In genomic region chr4:47146561-47146960, GRCm38 (mm10) we compare ENCODE assay signal across 25 mouse cellular contexts.
"Had no signal": no experiment of that assay in that cellular context is flagged by ENCODE, and none has a peak within 500 bp of the region (broad histone marks: within the 10 kb centered on the region; RNA-seq: fewer than 3 reads in every experiment).

No protein-coding gene starts in this region.

- H3K9me3 ChIP-seq: heart, embryonic 12.5 days; hindbrain, embryonic 10.5 days; hindbrain, embryonic 12.5 days; intestine, embryonic 15.5 days; limb, embryonic 13.5 days; limb, embryonic 15.5 days had no signal

- H3K4me2 ChIP-seq: heart, embryonic 12.5 days; hindbrain, embryonic 12.5 days; hindbrain, embryonic 14.5 days; intestine, embryonic 15.5 days; limb, embryonic 13.5 days; limb, embryonic 15.5 days had no signal

- H3K4me1 ChIP-seq: intestine, embryonic 15.5 days had no signal

- H3K9ac ChIP-seq: heart, embryonic 12.5 days; hindbrain, embryonic 12.5 days; hindbrain, embryonic 14.5 days; intestine, embryonic 15.5 days; limb, embryonic 13.5 days; limb, embryonic 15.5 days had no signal

- DNase-seq: gastrocnemius, adult 2 months; gastrocnemius, postnatal 10 days; gastrocnemius, postnatal 25 days; heart, adult 2 months; heart, postnatal 10 days; heart, postnatal 4 days; kidney, adult 18-20 months; kidney, adult 8-10 months; kidney, postnatal 10 days; kidney, postnatal 25 days; kidney, postnatal 4 days; layer of hippocampus, adult 9-11 months; layer of hippocampus, postnatal 36 days; left cerebral cortex, postnatal 4 days had no signal

- ATAC-seq: hindbrain, embryonic 16.5 days; inflammation-experienced regulatory T-cells, adult 6 months; intestine, embryonic 15.5 days; intestine, postnatal 0 days had no signal

- H3K27ac ChIP-seq: gastrocnemius, adult 2 months; heart, adult 2 months; hindbrain, embryonic 10.5 days; hindbrain, embryonic 12.5 days; hindbrain, embryonic 14.5 days; intestine, embryonic 15.5 days; layer of hippocampus, adult 2 months; limb, embryonic 13.5 days; limb, embryonic 15.5 days had no signal

- H3K36me3 ChIP-seq: heart, embryonic 12.5 days; hindbrain, embryonic 10.5 days; hindbrain, embryonic 12.5 days; intestine, embryonic 15.5 days; limb, embryonic 13.5 days; limb, embryonic 15.5 days had no signal

- H3K27me3 ChIP-seq: heart, embryonic 12.5 days; hindbrain, embryonic 12.5 days; intestine, embryonic 15.5 days; limb, embryonic 13.5 days; limb, embryonic 15.5 days had no signal

- H3K4me3 ChIP-seq: gastrocnemius, adult 2 months; heart, adult 2 months; heart, embryonic 12.5 days; hindbrain, embryonic 10.5 days; hindbrain, embryonic 12.5 days; intestine, embryonic 15.5 days; layer of hippocampus, adult 2 months; limb, embryonic 13.5 days; limb, embryonic 15.5 days had no signal
